Mouse (Mus musculus) kidney, embryonic 16.5 days (tissue): Measurements from ENCODE around the gene Hacd2. TPM values are rescaled to one million over a fixed set of nuclear protein-coding genes. Genes with fewer than 3 reads are reported as not detected.

Experiments
- ATAC-seq: fragments of 200-750 bp; cut with Nextera tagmentation; 2 replicates; pipeline ENCODE4 v1.8.0; 2017; ENCODE audit warnings: moderate TSS enrichment; ENCODE audit not compliant: low FRiP score, low TSS enrichment
- H3K27ac ChIP-seq: fragments of 300-500 bp; sonication (generic); 2 replicates; pipeline ENCODE4 v1.5.1; 2014; ENCODE audit warnings: low read length
- H3K27me3 ChIP-seq: fragments of 300-500 bp; sonication (generic); 2 replicates; pipeline ENCODE4 v1.6.1; 2014; ENCODE audit warnings: low read length, control low read depth, mixed read lengths; ENCODE audit not compliant: insufficient read depth
- H3K36me3 ChIP-seq: fragments of 300-500 bp; sonication (generic); 2 replicates; pipeline ENCODE4 v1.6.1; 2014; ENCODE audit warnings: low read length, control low read depth, mixed read lengths; ENCODE audit not compliant: insufficient read depth
- H3K4me1 ChIP-seq: fragments of 300-500 bp; sonication (generic); 2 replicates; pipeline ENCODE4 v1.6.1; 2014; ENCODE audit warnings: low read length, control low read depth, mixed read lengths; ENCODE audit not compliant: insufficient read depth
- H3K4me2 ChIP-seq: fragments of 300-500 bp; sonication (generic); replicated peaks from 2 replicates; pipeline ENCODE4 v1.6.1; 2014; ENCODE audit warnings: low read depth, low read length
- H3K4me3 ChIP-seq: fragments of 300-500 bp; sonication (generic); 2 replicates; pipeline ENCODE4 v1.5.1; 2014; ENCODE audit warnings: mild to moderate bottlenecking, low read length
- H3K9ac ChIP-seq: fragments of 300-500 bp; sonication (generic); replicated peaks from 2 replicates; pipeline ENCODE4 v1.6.1; 2014; ENCODE audit warnings: low read length
- H3K9me3 ChIP-seq: fragments of 300-500 bp; sonication (generic); 2 replicates; pipeline ENCODE4 v1.6.1; 2016; ENCODE audit warnings: low read length, control low read depth
- WGBS: fragments of 180-500 bp; shearing (Covaris S2); extraction: QIAGEN DNeasy Blood & Tissue Kit; methylation state at CpG from one replicate; pipeline ENCODE4 v1.1.7; 2014; 5-methylcytosine and 5-hydroxymethylcytosine counted together
- polyA plus RNA-seq: library from polyadenylated mRNA; unstranded; fragments of >200 nt; fragmentation: Nextera tagmentation; extraction: Ambion mirVana; gene quantifications from 2 replicates; pipeline ENCODE4 v1.2.1, GENCODE M21; 2015

Hacd2 gene
- polyA plus RNA-seq, 1 experiment from 2014 or later: 111 TPM

GRCm38 (mm10) chr16:35117436-35117835, 95.2 kb downstream of the Hacd2 start:
- no peaks in the 10 kb centered on the region for H3K9me3 ChIP-seq
- H3K27ac ChIP-seq: no peak overlapping the region
- ATAC-seq: no peak
- no peaks in the 10 kb centered on the region for H3K27me3 ChIP-seq
- H3K4me1 ChIP-seq: no peaks in the 10 kb centered on the region
- 56% methylated on average over 7 of the region's 7 CpGs for WGBS
- no peak overlapping the region for H3K9ac ChIP-seq
- H3K4me2 ChIP-seq: no peak overlapping the region
- H3K4me3 ChIP-seq: no peak overlapping the region
- H3K36me3 ChIP-seq: no peaks in the 10 kb centered on the region

GRCm38 (mm10) chr16:35120603-35121002, 98.4 kb downstream of the Hacd2 start:
- no peak for ATAC-seq
- Histone ChIP-seq H3K4me1 (no peaks in the 10 kb centered on the region), H3K9me3 (no peaks in the 10 kb centered on the region), H3K4me2 (no peak overlapping the region), H3K27me3 (no peaks in the 10 kb centered on the region), H3K36me3 (no peaks in the 10 kb centered on the region), H3K4me3 (no peak overlapping the region), H3K9ac (no peak overlapping the region), H3K27ac (no peak overlapping the region)
- whole genome bisulfite sequencing: 81% methylated on average over 4 of the region's 4 CpGs

- no peak overlapping the region for H3K4me3 ChIP-seq
- H3K9me3 ChIP-seq: no peaks in the 10 kb centered on the region
- H3K4me2 ChIP-seq: no peak overlapping the region
- WGBS: 78% methylated on average over 5 of the region's 5 CpGs
- no peaks in the 10 kb centered on the region for H3K36me3 ChIP-seq
- no peak for ATAC-seq
- H3K27ac ChIP-seq: no peak overlapping the region
- H3K9ac ChIP-seq: no peak overlapping the region
- H3K27me3 ChIP-seq: no peaks in the 10 kb centered on the region
- no peaks in the 10 kb centered on the region for H3K4me1 ChIP-seq
These were observed 105.0 kb downstream of the Hacd2 start for GRCm38 (mm10) chr16:35127270-35127669.

GRCm38 (mm10) chr16:35130172-35130571, 107.9 kb downstream of the Hacd2 start:
- Histone ChIP-seq H3K4me1 (no peaks in the 10 kb centered on the region), H3K27me3 (no peaks in the 10 kb centered on the region), H3K4me2 (no peak overlapping the region), H3K27ac (no peak overlapping the region), H3K36me3 (no peaks in the 10 kb centered on the region), H3K4me3 (no peak overlapping the region), H3K9ac (no peak overlapping the region), H3K9me3 (no peaks in the 10 kb centered on the region)
- no peak for ATAC-seq
- 78% methylated on average over 3 of the region's 3 CpGs for WGBS

GRCm38 (mm10) chr16:35139416-35139815, 117.2 kb downstream of the Hacd2 start:
- H3K27ac ChIP-seq: no peak overlapping the region
- H3K27me3 ChIP-seq: no peaks in the 10 kb centered on the region
- WGBS: 84% methylated on average over 6 of the region's 6 CpGs

GRCm38 (mm10) chr16:35139873-35140619, 117.8 kb downstream of the Hacd2 start:
- 34% methylated on average over 11 of the region's 11 CpGs for WGBS
- 0 out of 2 replicates have a peak, but pooled peaks cover 5% of the 10 kb centered on the region for H3K4me1 ChIP-seq
- no peak overlapping the region for H3K9ac ChIP-seq
- no peaks in the 10 kb centered on the region for H3K36me3 ChIP-seq
- no peak overlapping the region for H3K4me2 ChIP-seq
- no peak for ATAC-seq
- no peaks in the 10 kb centered on the region for H3K27me3 ChIP-seq
- H3K4me3 ChIP-seq: no peak overlapping the region
- no peak overlapping the region for H3K27ac ChIP-seq
- H3K9me3 ChIP-seq: peaks cover under 1% of the 10 kb centered on the region; the same call in 1 of the 2 replicates

More at GRCm38 (mm10) chr16:35139416-35139815, 117.2 kb downstream of the Hacd2 start:
- Histone ChIP-seq H3K9me3 (no peaks in the 10 kb centered on the region), H3K4me3 (no peak overlapping the region), H3K4me1 (0 out of 2 replicates have a peak, but pooled peaks cover 5% of the 10 kb centered on the region), H3K4me2 (no peak overlapping the region), H3K36me3 (no peaks in the 10 kb centered on the region), H3K9ac (no peak overlapping the region)
- no peak for ATAC-seq

GRCm38 (mm10) chr16:35140620-35140975, 118.4 kb downstream of the Hacd2 start:
- no peak overlapping the region for H3K27ac ChIP-seq

GRCm38 (mm10) chr16:35141839-35142238, 119.6 kb downstream of the Hacd2 start:
- Histone ChIP-seq H3K4me3 (no peak overlapping the region), H3K27me3 (no peaks in the 10 kb centered on the region), H3K9ac (no peak overlapping the region), H3K27ac (no peak overlapping the region), H3K36me3 (no peaks in the 10 kb centered on the region), H3K9me3 (peaks cover 3% of the 10 kb centered on the region; the same call in 1 of the 2 replicates), H3K4me1 (0 out of 2 replicates have a peak, but pooled peaks cover 5% of the 10 kb centered on the region), H3K4me2 (no peak overlapping the region)
- WGBS: 79% methylated on average over 8 of the region's 8 CpGs
- ATAC-seq: no peak

More at GRCm38 (mm10) chr16:35140620-35140975, 118.4 kb downstream of the Hacd2 start:
- H3K9ac ChIP-seq: no peak overlapping the region
- WGBS: 52% methylated on average over 9 of the region's 9 CpGs
- H3K9me3 ChIP-seq: peaks cover 3% of the 10 kb centered on the region; the same call in 1 of the 2 replicates
- no peaks in the 10 kb centered on the region for H3K27me3 ChIP-seq
- H3K4me1 ChIP-seq: 0 out of 2 replicates have a peak, but pooled peaks cover 5% of the 10 kb centered on the region
- no peak overlapping the region for H3K4me3 ChIP-seq
- no peaks in the 10 kb centered on the region for H3K36me3 ChIP-seq
- ATAC-seq: no peak
- H3K4me2 ChIP-seq: no peak overlapping the region

GRCm38 (mm10) chr16:35146153-35146552, 123.9 kb downstream of the Hacd2 start:
- no peak for ATAC-seq
- peaks cover 10% of the 10 kb centered on the region for H3K27me3 ChIP-seq
- no peak overlapping the region for H3K4me2 ChIP-seq
- no peak overlapping the region for H3K9ac ChIP-seq
- no peaks in the 10 kb centered on the region for H3K4me1 ChIP-seq
- H3K9me3 ChIP-seq: peaks cover 5% of the 10 kb centered on the region
- H3K4me3 ChIP-seq: no peak overlapping the region
- no peaks in the 10 kb centered on the region for H3K36me3 ChIP-seq
- H3K27ac ChIP-seq: no peak overlapping the region
- 18% methylated on average over 4 of the region's 4 CpGs for WGBS

- H3K4me1 ChIP-seq: peaks cover 14% of the 10 kb centered on the region
- H3K9me3 ChIP-seq: no peaks in the 10 kb centered on the region
- H3K4me3 ChIP-seq: no peak overlapping the region
- WGBS: 7% methylated on average over 12 of the region's 12 CpGs
- H3K27me3 ChIP-seq: peaks cover 71% of the 10 kb centered on the region
- H3K4me2 ChIP-seq: no peak overlapping the region
- H3K36me3 ChIP-seq: no peaks in the 10 kb centered on the region
- no peak overlapping the region for H3K9ac ChIP-seq
- ATAC-seq: no peak
- no peak overlapping the region for H3K27ac ChIP-seq
These were observed 131.0 kb downstream of the Hacd2 start for GRCm38 (mm10) chr16:35153146-35153755.
